Mouse (Mus musculus) common myeloid progenitor, adult 5-6 weeks (primary cell): ENCODE data around the gene Morn4. TPM values are rescaled to one million over a fixed set of nuclear protein-coding genes. Genes with fewer than 3 reads are reported as not detected.

ENCODE experiments used
- ATAC-seq: replicated peaks from 2 replicates; pipeline ENCODE4 v1.8.0; 2016; ENCODE audit warnings: low read depth, mild to moderate bottlenecking, moderate TSS enrichment, inconsistent platforms; ENCODE audit not compliant: poor library complexity, severe bottlenecking
- total RNA-seq: library from RNA; stranded (forward); fragments of 200-1000, 187-1606 nt; gene quantifications from 2 replicates; pipeline ENCODE4 v1.2.3, GENCODE M21; 2017

The Morn4 gene
- total RNA-seq, 1 experiment from 2014 or later, result 1.7 TPM

DNA sequence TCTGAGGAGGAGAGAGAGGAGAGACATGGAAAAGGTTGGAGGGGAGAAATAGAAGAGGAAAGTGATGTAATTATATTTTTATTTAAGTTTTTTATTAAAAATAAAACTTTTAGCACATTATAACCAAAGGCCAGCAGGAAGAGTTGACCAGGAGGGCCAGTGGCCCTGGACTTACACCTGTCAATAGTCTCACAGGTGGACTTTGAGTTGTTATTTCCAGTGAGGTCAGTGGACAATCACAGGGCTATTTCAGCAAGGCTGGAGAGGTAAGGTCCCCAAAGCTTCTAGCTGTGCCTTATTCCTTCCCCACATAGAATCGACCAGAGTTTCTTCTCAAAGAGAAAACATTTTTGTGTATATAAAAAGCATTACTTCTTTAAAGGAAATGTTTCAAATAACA lies 35.9 kb downstream of the Morn4 start:
- ATAC-seq, result no peak

DNA sequence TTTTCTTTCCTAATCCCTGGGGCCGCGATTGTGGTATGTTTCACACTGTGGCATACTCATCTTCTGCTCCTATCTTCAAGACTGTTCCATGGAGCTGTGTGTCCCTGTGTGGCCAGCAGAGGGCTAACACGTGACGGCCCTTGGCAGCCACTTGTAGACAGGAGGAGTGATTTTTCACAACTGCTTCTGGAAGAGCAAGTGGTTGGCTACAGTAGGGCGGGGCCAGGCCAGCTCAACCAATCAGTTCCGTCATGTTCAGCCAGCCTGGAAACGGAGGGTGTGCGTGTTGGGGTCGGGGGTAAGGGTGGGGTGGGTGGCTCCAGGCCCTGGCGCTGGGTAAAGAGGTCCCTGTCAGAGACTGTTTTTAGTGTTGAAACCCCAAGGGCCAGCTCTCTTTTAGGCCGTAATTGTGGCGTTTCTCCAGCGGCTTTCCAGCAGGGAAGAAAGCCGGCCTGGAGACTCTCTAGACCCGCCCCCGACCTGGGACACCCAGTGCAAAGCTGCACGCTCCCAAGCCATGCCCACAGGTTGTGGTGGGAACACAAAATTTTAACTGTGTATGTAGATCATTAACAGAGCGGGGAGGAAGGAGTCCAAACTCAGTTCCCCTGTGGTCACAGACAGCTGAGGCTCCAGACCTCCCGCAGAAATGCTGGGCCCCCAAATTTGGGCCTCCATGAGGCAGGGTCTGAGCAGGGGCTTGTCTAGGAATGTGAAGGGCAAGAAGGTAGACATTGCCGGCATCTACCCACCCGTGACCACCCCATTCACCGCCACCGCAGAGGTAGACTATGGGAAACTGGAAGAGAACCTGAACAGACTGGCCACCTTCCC lies 40.7 kb downstream of the Morn4 start, which contains the start of gene Hoga1:
Gene Hoga1, plus strand, starts transcription at position 342 of the 834 bp plus-strand sequence.
- ATAC-seq, result peak; percentile 96

DNA sequence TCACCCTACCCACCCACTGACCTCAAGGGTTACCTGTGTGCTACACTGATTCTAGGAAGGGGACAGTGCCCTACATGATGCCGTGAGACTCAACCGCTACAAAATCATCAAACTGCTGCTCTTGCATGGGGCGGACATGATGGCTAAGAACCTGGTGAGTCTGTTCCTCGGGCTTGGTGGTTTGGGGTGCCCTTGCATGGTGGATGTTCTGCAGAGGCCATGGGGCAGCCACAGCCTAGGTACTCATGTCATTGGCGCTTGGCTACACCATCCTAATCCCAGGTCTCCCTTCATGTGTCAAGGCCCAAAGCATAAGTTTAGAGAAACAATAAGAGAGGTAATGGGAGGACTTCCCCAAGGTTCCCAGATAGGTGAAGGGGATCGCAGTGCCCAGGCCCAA lies 42.2 kb downstream of the Morn4 start:
- no peak for ATAC-seq

DNA sequence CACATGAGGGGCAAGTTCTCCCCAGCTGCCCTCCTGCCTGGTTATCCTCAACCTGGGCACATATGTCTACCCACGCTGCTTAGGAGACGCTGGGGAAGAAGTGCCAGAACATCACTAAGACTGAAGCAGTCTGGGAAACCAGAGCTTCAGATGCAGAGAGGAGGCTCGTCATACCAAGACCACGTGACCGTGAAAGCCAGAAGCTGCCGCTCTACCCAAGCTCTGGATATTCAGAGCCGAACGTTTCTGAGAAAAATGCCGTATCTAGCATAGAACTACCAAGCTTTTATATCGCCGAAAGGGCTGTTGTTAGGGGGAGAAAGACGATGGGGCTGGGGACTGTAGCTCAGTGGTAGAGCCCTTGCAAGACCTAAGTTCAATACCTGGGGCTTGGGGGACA lies 47.8 kb downstream of the Morn4 start:
- no peak for ATAC-seq

DNA sequence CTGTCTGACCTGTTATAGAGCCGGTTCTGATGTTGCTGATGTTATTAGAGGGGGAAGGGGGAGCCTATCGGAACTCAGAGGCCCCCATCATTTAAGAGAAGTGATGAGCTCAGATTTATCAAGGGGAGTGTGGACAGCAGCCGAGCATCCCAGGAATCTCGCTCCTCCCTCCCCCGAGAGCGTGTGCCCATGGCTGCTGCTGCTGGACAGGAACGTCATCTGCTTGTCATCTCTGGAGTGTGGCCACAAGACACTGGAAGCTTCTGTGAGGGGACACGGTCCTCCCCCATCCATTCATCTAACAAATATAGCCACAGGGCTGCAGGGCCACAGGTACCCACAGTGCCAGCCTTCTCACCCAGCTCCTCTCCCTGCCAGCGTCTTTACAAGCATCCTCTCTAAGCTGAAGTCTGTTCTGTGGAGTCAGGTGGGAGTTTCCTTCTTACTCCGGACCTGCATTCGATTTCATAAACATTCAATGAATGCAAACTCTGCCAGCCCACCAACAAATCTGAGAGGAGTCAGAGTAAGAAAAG lies 48.9 kb downstream of the Morn4 start:
- ATAC-seq, result no peak

DNA sequence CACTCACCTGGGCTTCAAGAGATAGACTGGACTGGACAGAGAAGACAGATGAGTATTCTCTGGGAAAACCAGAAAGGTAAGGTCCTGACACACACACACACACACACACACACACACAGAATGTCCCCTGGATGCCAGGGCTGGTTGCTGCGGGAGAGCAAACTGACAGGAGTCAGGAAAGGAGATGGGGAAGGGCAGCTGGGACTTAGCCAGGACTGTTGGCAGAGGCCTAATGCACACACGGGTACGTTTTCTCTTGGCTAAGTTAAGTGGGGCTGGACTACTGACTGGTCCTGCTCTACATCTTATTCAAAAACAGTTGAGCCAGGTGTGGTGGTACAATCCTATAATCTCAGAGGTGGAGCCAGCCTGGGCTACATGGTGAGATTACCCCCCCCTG lies 49.8 kb downstream of the Morn4 start:
- ATAC-seq, result no peak

DNA sequence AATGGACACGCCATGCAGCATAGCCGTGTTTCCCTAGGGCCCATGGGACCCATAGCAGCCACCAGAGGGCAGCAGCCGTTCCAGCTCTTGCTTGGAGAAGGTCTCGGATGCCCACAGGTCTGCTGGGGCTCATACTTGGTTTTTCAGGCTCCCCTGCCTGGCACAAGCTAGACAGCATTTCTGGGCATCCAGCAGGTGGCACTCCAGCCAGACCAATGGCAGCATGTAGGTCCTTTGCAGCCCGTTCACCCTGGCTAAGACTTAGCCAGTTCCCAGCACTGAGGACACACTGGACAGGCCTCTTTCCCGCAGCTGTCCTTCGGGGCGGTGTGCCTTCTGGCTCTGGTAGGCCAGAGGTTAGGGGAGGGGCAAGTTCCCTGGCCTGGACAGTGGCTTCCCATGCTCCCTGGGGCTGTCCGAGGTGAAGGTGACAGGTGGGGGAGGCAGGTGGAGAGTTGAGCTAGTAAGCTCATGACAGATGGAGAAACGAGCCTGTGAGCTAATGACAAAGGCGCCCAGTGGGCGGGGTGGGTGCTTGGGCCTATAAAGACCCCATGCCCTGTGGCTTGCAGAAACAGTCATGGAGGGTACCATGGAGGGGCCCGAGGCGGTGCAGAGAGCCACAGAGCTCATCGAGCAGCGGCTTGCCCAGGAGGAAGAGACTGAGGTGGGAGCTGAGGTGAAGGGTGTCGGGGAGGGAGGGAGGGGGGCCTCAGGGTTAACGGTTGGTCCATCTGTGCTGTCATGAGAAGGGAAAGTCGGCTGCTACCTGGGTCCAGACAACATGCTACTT lies 50.5 kb downstream of the Morn4 start, which contains the start of gene Ankrd2:
Gene Ankrd2, plus strand, starts transcription at position 545 of the 793 bp plus-strand sequence.
- peak; percentile 98 for ATAC-seq

DNA sequence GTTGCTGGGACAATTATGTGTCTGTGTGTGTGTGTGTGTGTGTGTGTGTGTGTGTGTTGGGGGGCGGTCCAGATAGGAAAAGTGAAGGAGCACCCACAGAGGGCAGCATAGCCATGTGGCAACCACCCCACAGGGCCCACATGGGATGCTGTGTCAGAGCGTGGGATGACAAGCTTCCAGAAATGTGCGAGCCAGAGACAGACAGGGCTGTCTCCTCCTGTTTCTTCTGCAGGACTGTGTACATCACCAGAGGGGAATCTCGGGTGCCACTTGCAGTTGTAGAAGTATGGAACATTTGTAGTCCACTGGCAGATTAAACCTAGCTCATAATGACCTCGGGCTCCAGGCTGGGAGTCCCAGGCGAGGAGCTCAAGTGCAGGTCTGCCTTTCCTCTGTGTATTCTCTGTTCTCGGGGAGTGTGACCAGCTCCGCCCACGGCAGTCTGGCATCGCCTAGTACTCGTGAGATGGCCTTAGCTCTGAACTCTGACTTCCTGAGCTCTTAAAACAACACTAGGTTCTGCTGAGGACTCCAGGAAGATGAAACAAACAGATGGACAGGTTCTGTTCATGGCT lies 51.2 kb downstream of the Morn4 start:
- ATAC-seq, result 0 out of 2 replicates have a peak, but pooled peaks have one; percentile 10

DNA sequence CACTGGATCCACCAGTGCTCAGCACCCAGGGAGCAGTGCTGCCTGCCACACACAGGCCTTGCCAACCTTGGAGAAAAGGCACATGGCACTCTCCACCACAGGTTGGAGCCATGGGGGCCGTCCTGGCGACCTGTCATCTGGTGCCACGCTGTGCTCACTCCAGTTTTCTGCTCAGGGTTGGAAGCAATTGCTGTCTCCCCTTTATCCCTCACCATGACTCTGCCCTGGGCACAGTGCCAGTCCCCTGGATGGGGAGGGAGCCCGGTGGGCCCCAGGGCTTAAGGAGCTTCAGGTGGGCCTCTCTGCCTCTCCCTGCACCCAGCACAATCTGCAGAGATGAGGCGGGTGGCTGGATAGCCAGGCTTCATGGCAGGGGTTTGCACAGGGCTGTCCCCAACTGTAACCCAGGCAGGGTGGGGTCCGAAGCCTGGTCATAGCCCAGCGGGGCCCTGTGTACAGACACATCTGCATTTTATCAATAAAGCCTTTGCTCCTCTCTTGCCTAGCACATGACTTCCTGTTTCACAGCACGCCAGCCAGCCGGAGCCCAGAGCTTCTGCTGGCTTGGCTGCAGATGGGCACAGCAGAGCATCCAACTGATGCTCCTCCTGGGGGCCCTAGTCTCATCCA lies 51.9 kb downstream of the Morn4 start:
- ATAC-seq, result 0 out of 2 replicates have a peak, but pooled peaks have one; percentile 6

DNA sequence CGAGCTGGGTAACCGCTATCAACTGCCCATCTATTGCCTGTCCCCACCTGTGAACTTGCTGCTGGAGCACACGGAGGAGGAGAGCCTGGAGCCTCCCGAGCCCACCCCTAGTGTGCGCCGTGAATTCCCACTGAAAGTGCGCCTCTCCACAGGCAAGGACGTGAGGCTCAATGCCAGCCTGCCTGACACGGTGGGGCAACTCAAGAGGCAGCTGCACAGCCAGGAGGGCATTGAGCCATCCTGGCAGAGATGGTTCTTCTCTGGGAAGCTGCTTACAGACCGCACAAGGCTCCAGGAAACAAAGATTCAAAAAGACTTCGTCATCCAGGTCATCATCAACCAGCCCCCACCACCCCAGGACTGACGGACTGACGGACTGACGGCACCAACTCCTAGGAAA lies 52.5 kb downstream of the Morn4 start:
- no peak for ATAC-seq

DNA sequence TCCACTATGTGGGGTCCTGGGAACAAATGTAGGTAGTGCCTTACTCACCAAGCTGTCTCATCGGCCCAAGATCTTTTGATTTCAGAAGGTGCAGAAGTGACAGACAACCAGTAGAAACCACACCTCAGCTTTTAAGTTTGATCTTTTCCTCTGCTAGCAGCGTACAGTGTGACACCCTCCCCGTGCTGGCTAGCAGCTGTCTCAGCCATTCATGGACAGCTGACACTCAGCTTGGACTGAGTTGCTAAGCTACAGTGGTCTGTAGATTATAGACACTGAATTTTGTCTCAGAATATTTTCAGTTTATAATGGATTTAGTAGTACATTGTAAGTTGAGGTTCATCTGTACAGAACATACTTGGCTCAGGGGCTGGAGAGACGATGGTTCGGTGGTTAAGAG lies 55.0 kb downstream of the Morn4 start:
- no peak for ATAC-seq

DNA sequence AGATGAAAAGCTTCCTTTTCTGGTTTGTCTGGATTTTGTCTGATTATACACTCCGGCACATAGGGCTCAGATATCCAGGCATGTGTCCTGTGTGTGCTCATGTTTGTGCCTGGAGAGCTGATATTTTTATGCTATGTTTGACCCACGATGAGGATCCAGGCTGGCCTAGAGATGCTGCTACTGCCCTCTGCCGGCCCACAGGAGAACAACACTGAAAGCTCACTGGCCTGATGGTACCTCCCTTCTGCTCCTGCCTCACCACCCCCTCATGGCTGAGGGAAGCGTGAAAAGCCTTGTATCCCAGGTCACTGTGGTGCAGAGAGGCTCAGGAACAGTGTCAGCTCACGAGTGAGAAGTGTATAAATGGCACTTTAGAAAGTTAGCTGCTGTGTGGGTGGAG lies 60.0 kb downstream of the Morn4 start:
- peak; percentile 96 for ATAC-seq

Other genes with a start within 250 kb of the Morn4 start
- gene Frat2, start 238.2 kb downstream of the Morn4 start, total RNA-seq, result 26.8 and 27.4 TPM in 2 replicates
- 20.5 and 23.3 TPM in 2 replicates for gene Rrp12, start 190.2 kb downstream of the Morn4 start, total RNA-seq
- 206 and 215 TPM in 2 replicates for gene Pgam1, start 174.4 kb downstream of the Morn4 start, total RNA-seq
- 77.8 and 81.5 TPM in 2 replicates for gene Exosc1, start 152.9 kb downstream of the Morn4 start, total RNA-seq
- 21.9 and 41.6 TPM in 2 replicates for gene Zdhhc16, start 152.9 kb downstream of the Morn4 start, total RNA-seq
- 13.5 and 34.9 TPM in 2 replicates for gene Mms19, start 105.2 kb downstream of the Morn4 start, total RNA-seq
- gene Ubtd1, start 104.6 kb downstream of the Morn4 start, total RNA-seq, result 3.6 and 4.1 TPM in 2 replicates
- not detected in 2 replicates for gene Ankrd2, start 50.4 kb downstream of the Morn4 start, total RNA-seq
- not detected in 2 replicates for gene Hoga1, start 40.7 kb downstream of the Morn4 start, total RNA-seq
- not detected in 2 replicates for gene 4933411K16Rik, start 34.1 kb downstream of the Morn4 start, total RNA-seq
- 7.8 and 12.5 TPM in 2 replicates for gene Pi4k2a, start 4.1 kb upstream of the Morn4 start, total RNA-seq
- 3.1 and 5.1 TPM in 2 replicates for gene Avpi1, start 42.7 kb upstream of the Morn4 start, total RNA-seq
- gene Marveld1, start 61.0 kb upstream of the Morn4 start, total RNA-seq, result 10.7 and 12.0 TPM in 2 replicates
- gene Zfyve27, start 77.6 kb upstream of the Morn4 start, total RNA-seq, result 15.5 and 17.5 TPM in 2 replicates
- not detected in 2 replicates for gene Sfrp5, start 115.9 kb upstream of the Morn4 start, total RNA-seq
- not detected in 2 replicates for gene Golga7b, start 161.2 kb upstream of the Morn4 start, total RNA-seq